Mouse (Mus musculus) thymus, postnatal 10 days (tissue): Measurements from ENCODE around the gene Zmynd19.

ENCODE experiments used
- DNase-seq, 2 experiments: peaks; one replicate each; pipeline ENCODE4 v3.0.0; 2021; ENCODE audit warnings: low spot score in 2 of 2

Gene Zmynd19

DNA sequence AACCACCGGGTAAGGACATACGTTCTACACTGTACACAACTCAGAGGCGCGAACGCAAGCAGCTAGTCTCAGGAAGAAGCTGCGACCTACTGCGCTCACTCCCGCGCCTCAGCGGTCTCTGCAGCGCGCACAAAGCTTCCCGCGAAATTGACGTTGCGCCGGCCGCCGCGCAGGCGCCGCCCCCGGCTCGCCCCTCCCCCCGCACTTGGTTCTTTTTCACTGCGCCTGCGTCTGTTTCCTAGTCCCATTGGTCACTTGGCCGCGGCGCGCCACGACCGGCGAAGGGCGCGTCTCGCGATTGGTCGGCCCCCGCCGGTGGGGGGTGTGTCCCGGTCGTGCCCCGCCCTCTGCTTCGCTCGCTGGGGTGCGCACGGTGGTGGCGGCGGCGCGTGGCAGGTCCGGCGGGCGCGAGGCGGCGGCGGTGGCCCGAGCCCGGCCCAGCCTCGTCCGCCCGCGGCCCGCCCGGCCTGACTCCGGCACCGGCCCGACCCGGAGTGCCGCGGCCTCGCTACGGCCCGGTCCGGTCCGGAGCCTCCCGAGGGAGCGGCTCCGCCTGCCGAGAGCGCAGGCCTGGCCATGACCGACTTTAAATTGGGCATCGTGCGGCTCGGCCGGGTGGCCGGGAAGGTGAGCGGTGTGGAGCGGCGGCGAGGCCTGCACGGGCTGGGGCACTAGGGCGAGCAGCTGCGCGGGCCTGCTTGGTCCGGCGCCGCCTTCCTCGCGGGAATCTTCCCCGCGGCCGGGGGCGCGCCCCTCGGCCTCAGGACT, at the start of gene Zmynd19:
Zmynd19 (plus strand) TSS at position 372 of the 768 bp plus-strand sequence.
- peak; percentile 95 to 99 for DNase-seq

DNA sequence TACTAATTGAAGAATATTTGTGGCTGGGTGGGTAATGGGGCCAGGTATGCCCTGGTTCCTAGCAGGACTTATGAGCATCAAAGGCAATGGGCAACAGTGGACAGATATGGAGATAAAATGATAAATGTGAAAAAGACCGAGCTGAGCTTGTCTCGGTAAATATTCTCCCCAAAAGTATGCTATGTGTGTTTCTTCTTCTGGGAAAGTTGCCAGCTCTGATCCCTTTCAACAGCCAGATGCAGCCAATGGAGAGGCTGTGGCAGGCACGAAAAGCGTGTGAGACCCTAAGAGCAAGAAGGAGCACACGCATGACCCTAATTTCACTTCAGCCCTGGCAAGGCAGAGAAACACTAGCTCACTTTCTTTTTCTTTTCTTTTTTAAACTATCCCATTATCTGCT, 48.5 kb upstream of the Zmynd19 start:
- no peak for DNase-seq

- DNase-seq, result no peak
These were observed 46.6 kb upstream of the Zmynd19 start for GRCm38 (mm10) chr2:24902999-24903398.

- no peak for DNase-seq
These were observed 44.6 kb upstream of the Zmynd19 start for GRCm38 (mm10) chr2:24904823-24905652.

GRCm38 (mm10) chr2:24905653-24906155, 43.9 kb upstream of the Zmynd19 start:
- DNase-seq, result no peak

- no peak for DNase-seq
These were observed 39.1 kb upstream of the Zmynd19 start for GRCm38 (mm10) chr2:24910481-24910880.

- no peak for DNase-seq
These were observed 37.4 kb upstream of the Zmynd19 start for GRCm38 (mm10) chr2:24912189-24912588.

DNA sequence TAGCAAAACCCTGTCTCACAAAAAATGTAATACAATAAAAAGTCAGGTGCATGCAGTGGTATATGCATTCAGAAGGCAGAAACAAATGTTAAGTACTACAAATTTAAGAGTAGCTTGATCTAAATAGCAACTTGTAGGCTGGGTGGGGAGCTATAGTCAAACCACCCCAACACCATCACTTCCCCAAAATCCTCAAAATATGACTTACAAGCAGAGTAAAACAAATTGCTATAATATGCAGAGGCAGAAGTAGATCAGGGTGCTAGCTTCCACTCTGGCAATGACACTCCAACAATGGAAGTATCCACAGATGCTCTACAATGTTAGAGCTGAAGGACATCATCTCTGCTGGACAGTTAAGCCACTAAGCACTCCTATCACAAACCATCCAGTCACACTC, 37.0 kb upstream of the Zmynd19 start:
- no peak for DNase-seq

DNA sequence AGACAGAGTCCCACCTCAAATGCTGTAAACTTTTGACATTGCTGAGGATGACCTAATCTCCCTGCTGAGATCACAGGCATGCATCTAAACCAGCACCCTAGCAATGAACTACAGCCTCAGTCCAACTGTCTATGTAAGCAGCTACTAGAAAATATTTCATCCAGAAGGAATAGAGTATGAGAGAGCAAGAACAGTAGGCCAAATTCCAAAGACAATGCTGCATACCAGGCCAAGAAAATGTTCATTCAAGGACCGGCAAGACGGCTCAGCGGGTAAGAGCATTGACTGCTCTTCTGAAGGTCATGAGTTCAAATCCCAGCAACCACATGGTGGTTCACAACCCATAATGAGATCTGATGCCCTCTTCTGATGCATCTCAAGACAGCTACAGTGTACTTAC, 34.8 kb upstream of the Zmynd19 start:
- DNase-seq, result no peak

- peak; percentile 89 to 96 for DNase-seq
These were observed 30.4 kb upstream of the Zmynd19 start, which contains the start of gene Ehmt1 for GRCm38 (mm10) chr2:24918930-24919838. Gene Ehmt1, minus strand, starts transcription at chr2:24919614.

DNA sequence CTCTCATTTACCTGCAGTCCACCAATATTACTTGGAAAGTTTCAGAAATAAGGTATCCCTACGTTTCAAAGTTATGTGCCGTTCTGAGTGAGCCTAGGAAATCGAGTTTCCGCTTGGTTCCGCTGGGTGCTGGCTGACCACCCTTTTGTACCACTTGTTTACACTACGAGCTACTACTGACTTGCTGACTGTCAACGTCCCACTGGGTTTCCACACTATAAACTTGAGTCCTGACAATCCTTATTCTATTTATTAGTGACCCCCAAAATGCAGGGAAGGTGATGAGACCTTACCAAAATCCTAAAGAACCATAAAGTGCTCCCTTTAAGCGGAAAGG, 29.8 kb upstream of the Zmynd19 start:
- DNase-seq, result no peak

DNA sequence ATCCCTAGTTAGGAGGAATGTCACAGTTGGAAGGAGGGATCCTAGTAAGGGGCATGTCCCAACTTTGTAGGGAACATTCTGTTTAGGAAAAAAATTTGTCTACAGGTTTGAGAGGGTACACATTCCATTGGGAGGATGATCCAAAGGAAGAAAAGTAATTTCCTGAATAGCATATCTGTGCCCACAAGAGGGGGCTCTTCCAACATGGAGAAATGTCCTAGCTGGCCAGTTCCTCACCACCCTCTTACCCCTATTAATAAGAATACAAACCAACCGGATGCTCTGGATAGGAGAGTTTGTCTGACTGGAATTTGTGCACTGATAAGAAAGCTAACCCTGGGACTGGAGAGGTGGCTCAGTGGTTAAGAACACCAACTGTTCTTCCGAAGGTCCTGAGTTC, 26.0 kb upstream of the Zmynd19 start:
- DNase-seq, result no peak

GRCm38 (mm10) chr2:24925284-24925683, 24.3 kb upstream of the Zmynd19 start:
- no peak for DNase-seq

DNA sequence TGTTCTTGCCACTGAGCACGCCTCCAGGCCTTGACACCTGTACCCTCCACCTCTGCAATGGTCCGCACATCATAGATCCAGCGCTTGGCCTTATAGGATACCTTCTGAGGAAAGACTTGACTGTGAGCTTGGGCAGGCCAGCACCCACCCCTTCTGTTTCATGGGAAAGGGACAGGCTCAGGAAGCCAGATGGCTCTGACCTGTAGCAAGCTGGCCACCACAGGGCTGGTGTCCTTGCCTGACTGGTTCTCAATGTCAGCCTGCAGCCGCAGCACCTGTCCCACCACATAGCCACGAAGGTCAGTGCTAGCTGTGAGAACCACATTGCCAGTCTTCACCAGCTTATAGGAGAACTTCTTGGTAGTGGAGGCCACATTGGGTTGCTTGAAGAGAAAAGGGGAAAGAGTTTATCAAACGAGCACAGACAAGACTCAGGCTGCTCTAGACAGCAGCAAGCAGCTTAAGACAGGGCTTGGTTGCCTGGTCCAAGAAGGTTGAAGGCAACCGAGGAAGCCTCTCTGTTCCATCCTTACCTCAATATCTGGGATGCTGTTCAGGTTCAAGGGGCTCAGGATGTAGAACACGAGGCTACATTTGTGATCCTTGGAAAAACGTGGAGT, 23.1 kb upstream of the Zmynd19 start:
- DNase-seq, result no peak

DNA sequence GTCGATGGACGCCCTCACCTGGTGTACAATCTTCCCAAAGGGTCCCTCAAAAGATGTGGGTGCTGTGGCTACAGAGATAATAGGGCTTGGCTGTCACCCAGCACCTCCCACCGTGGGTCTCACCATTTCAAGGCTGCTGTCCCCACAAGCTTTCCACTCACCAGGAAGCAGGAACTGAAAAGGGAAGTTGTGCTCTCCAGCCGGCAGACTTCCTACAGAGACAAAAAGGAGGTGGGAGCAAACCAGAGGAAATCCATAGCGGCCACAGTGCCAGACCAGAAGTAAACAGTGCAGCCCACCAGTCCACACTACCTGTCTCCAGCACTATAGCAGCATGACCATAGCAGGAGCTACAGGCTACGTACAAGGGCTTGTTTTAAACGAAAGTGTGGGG, 22.6 kb upstream of the Zmynd19 start:
- no peak for DNase-seq

DNA sequence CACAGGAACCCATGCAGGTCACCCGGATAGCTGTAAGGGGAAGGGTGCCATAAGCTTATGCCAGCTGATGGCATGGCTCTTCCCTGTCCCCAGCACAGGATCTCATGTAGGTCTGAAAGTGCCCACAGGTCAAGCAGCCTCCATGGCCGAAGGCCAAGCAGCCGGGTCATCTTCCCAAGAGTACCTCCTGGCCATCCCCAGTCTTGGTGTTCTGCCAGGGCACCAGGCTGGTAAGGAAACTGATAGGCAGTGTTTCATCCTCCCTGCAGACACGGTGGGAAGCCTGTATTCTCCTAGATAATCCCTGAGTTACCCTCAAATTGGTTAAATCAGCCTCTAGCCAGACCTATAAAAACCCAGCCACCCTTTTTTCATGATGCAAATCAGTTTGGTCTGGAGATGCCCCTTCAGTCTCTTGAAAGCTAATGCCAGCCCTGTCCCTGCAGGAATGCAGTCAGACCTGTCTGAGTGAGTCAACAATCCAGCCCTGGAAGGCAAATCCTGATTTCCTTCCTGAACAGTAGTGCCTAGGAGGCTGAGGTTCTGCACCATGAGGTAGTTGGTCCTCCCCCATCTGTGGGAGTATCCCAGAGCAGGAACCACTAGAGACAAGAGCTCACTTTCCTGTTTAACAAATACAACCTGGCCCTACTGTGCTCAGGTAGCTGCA, 21.6 kb upstream of the Zmynd19 start:
- DNase-seq, result no peak

DNA sequence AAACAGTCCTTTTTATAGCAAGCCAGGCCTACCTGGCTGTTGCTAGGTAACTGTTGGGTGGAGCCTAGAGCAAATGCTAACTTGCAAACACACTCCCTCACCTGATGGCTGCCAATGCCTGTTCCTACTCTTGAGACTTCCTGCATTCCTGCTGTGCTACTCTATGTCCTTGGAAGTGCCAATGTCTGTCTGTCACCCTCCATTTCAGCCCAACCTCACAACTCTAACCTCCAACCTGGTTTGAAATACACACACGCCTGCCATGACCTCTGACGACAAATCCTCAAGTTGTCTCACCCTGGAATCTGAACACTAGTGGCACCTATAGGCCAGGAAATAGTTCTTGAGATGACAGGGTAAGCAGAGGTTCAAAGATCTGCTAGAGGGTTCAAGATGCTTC, 20.5 kb upstream of the Zmynd19 start:
- DNase-seq, result no peak

DNA sequence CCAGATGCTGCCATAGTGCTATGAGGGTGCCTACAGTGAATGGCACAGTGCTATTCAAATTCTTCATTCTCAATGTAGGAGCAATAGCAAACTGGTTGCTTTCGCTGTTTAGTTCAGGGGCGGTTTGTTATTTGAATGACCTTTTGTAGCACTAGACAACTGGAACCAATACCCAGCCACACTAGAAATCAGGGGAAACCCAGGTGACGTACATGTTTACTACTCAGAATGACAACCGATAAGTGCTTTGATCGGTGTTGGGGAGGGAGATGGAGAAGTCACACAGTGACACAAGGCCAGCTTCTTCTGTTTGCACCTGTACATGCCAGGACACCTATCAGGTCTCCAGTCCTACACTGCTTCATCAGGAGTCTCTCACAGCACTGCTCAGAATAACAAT, 20.0 kb upstream of the Zmynd19 start:
- DNase-seq, result no peak

GRCm38 (mm10) chr2:24934441-24934963, 15.1 kb upstream of the Zmynd19 start:
- peak in 1 of 2 experiments; percentile 11 for DNase-seq

DNA sequence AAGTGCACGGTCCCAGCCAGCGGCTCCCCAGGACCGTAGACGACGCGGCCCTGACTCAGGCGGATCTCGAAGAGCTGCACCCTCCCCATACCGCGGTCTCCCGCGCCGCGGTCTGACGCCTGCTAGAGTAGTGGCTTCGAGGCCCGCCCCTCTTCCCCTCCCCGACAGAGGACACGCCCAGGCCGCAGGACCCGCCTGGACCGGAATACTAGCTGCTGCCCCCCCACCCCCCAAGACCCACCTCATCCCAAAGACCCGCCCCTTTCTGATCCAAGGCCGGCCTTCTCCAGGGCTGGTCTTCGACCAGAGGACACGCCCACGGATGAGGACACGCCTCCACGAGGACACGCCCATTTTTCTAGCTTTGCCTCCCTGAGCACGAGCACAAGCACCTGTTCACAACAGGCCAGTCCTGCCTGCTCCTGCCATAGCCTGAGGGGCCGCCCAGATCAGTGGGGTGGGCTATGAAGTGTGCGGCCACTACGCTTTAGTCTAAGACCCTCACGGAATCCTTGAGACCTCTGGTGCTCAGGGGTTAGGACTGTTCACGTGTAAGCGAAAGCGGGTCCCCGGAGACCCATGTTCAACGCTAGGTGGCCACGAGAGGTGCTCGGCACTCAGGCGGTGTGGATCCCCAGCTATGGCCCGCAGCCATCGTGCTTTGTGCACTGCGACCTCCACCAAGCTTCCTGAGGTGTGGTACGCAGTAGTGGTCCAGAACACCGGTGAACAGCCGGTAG, 14.4 kb upstream of the Zmynd19 start, which contains the start of gene Arrdc1:
Arrdc1 (minus strand) TSS at position 196 of the 740 bp plus-strand sequence.
- DNase-seq, result peak; percentile 90 to 91
